Mouse (Mus musculus) myocyte (in vitro differentiated cells): ENCODE data around the gene Dohh.

Source experiments
- CEBPB ChIP-seq: IDR thresholded peaks from 2 replicates; pipeline ENCODE4 v1.6.1; 2011; ENCODE audit warnings: mild to moderate bottlenecking, moderate library complexity; ENCODE audit not compliant: poor library complexity, insufficient read depth, severe bottlenecking
- E2F4 ChIP-seq: IDR thresholded peaks from one replicate; pipeline ENCODE4 v1.6.1; 2011; ENCODE audit warnings: mild to moderate bottlenecking, control low read depth, moderate library complexity; ENCODE audit not compliant: insufficient read depth
- MAX ChIP-seq: IDR thresholded peaks from one replicate; pipeline ENCODE4 v1.6.1; 2011; ENCODE audit warnings: low read depth, mild to moderate bottlenecking, control low read depth
- MYOD1 ChIP-seq, 3 experiments: IDR thresholded peaks; one replicate each; pipeline ENCODE4 v1.6.1; 2011; ENCODE audit warnings: control low read depth in 2 of 3, low read depth in 2 of 3, mild to moderate bottlenecking in 2 of 3, moderate library complexity in 1 of 3; ENCODE audit not compliant: insufficient read length in 2 of 3, control insufficient read depth in 1 of 3
- MYOG ChIP-seq, 3 experiments: IDR thresholded peaks; one replicate each; pipeline ENCODE4 v1.6.1; 2011; ENCODE audit warnings: control low read depth in 2 of 3, low read depth in 2 of 3, mild to moderate bottlenecking in 2 of 3; ENCODE audit not compliant: insufficient read length in 2 of 3, control insufficient read depth in 1 of 3, insufficient read depth in 1 of 3
- POLR2A ChIP-seq: IDR thresholded peaks from one replicate; pipeline ENCODE4 v1.6.1; 2011; ENCODE audit warnings: low read depth, mild to moderate bottlenecking, control low read depth, moderate library complexity; ENCODE audit not compliant: insufficient read length
- POLR2AphosphoS2 ChIP-seq: IDR thresholded peaks from one replicate; pipeline ENCODE4 v1.6.1; 2011; ENCODE audit warnings: low read depth, control low read depth; ENCODE audit not compliant: insufficient read length
- TCF12 ChIP-seq: IDR thresholded peaks from one replicate; pipeline ENCODE4 v1.6.1; 2011; ENCODE audit warnings: mild to moderate bottlenecking, control low read depth; ENCODE audit not compliant: poor library complexity, insufficient read depth, severe bottlenecking
- TCF3 ChIP-seq: IDR thresholded peaks from one replicate; pipeline ENCODE4 v1.6.1; 2011; ENCODE audit warnings: low read depth, control low read depth; ENCODE audit not compliant: insufficient read length
- USF1 ChIP-seq: IDR thresholded peaks from one replicate; pipeline ENCODE4 v1.6.1; 2011; ENCODE audit warnings: low read depth, mild to moderate bottlenecking, control low read depth, moderate library complexity

GRCm38 (mm10) chr10:81432868-81433262 is 48.6 kb downstream of the Dohh start:
- no peak for TF ChIP-seq POLR2A
- no peak for TF ChIP-seq TCF3
- TF ChIP-seq POLR2AphosphoS2: no peak
- peak in 1 of 3 experiments; percentile 16 for TF ChIP-seq MYOD1 (IDR thresholded peaks at IDR 0.05; ENCODE audit: control insufficient read depth in 1 of 3, insufficient read length in 2 of 3, low read depth in 2 of 3)
- peak in 1 of 3 experiments; percentile 52 for TF ChIP-seq MYOG (IDR thresholded peaks at IDR 0.05; ENCODE audit: control insufficient read depth in 1 of 3, insufficient read depth in 1 of 3, insufficient read length in 2 of 3, low read depth in 2 of 3)
- TF ChIP-seq TCF12: no peak
- TF ChIP-seq USF1: peak; percentile 61
- TF ChIP-seq E2F4: no peak
- TF ChIP-seq CEBPB: no peak
- no peak for TF ChIP-seq MAX
